Mouse (Mus musculus): ENCODE data around the gene Gpr160.

The Gpr160 gene

DNA sequence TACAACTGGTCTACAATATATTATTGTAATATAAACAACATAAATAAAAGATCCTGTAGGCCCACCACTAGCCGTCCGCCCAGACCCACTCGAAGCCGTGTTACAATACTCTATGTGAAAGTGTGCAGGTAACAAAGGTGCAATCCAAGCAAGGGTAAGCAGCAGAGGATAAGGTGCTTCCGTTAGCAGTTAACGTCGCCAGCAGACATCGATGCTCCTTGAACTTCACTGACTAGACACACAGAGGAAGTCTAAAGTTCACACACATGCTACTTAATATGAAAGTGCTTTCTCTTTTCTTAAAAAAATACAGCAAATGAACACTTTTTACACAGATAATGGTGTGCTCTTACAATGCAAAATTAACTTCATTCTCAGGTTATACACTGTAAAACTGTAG lies 43.7 kb downstream of the Gpr160 start:
- no peak for DNase-seq (ENCODE audit: low read depth, low spot score)

DNA sequence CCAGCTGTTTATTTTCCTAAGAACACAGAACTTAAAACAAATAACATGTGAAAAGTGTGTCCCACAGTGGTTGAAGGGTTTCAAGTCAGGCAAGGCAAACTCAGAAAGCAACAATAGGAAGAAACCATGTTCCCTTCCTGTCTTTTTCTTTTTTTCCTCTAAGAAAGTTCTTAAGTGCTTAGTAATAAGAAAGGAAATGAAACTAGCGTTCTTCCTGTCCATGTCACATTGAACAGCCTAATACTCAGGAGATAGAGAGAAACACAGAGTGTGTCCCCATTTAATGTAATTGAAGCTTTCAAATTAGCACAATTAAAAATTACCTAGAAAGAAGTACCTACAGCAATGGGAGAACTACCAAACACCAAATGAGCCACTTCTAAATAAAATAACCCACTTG lies 48.9 kb downstream of the Gpr160 start:
- no peak for DNase-seq (ENCODE audit: low read depth, low spot score)

DNA sequence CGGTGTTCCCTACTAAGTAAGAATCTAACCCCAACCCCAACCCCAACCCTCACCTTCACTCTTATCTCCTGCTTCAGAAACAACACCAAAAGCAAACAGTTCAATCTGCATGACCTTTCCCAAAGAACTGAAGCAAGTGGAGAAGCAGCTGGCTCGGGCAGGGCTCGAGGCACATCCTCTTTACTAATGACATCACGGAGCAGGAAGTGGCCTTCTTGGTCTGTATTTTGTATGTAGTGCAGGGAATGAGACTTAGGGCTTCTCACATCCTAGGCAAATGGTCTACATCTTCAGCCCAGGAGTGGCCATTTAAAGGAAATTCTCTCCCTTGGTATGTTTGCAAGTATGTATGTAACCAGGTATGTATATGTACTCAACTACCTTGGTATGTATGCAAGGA lies 61.4 kb downstream of the Gpr160 start:
- DNase-seq (ENCODE audit: low read depth, low spot score) = no peak

DNA sequence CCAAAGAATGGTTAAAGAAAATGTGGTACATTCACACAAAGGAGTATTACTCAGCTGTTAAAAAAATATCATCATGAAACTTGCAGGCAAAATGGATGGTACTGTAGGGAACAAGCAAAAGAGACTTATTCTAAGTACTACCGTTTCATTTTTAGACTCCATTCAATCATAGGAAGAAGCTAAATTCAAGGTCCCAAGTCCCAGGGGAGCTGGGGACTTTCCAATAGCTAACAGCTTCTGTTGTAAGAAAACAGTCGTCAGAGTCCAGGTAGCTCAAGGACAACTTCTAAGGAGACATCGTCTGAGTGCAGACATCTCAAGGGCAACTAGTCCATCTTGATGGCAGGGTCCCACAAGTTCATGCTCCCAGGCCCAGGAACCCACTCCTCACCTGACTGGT lies 71.9 kb downstream of the Gpr160 start:
- no peak for DNase-seq (ENCODE audit: low read depth, low spot score)

DNA sequence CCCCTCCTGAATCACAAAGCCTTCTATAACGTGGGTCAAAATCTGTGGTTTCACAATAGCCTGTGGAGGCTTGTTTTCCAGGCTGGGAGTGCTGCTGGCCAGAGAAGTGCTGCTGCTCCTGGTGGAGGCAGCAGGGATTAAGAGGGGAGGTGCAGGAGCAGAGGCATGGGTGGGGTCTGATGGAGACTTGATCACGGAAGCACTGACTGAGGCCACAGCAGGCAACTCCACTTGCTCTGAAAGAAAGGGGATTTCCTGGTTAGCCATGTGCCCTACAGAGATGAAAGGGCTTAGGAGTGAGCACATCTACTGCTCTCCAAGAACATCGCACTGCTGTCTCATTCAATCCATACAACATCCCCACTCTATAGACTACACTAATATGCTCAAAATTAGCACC lies 74.1 kb downstream of the Gpr160 start:
- no peak for DNase-seq (ENCODE audit: low read depth, low spot score)

DNA sequence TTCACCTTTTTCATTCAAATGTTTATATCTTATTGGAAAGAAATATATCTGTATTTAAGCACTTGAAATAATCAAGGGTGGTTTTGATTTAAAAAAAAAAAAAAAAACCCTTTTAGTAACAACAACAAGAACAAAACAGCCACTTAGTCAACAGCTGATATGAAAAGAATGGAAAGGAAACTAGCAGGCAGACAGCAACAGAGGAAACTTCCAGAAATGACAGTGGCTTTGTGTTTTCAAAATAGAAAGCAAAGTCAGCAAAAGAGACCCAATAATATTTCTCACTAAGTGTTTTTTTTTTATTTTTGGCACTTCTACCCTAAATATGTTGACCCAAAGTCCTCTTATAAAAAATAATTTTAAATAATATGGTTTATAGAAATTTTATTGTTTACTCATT lies 78.6 kb downstream of the Gpr160 start:
- no peak for DNase-seq (ENCODE audit: low read depth, low spot score)
